ENCODE assay signal across 8 mouse cellular contexts in genomic region chr6:137754056-137754856, GRCm38 (mm10). TPM values are rescaled to one million over a fixed set of nuclear protein-coding genes. Genes with fewer than 3 reads are reported as not detected.
DNase-seq lines count a peak whose midpoint lies in the region; ATAC-seq lines count a peak whose summit lies in the region.

TSS of gene Dera (plus strand) at chr6:137754546.

- peak within 1 kb of the TSS; percentile 71 for H3K4me3 ChIP-seq in embryonic facial prominence, embryonic 13.5 days
- peak within 1 kb of the TSS; percentile 83 for H3K4me3 ChIP-seq in liver, embryonic 12.5 days
- H3K4me3 ChIP-seq in stomach, embryonic 15.5 days (replicated peaks) = peak within 1 kb of the TSS; percentile 75

- no peaks in the 10 kb centered on the region for H3K9me3 ChIP-seq in embryonic facial prominence, embryonic 13.5 days
- no peaks in the 10 kb centered on the region for H3K9me3 ChIP-seq in liver, embryonic 12.5 days (replicated peaks)
- H3K9me3 ChIP-seq in stomach, embryonic 15.5 days = no peaks in the 10 kb centered on the region

- DNase-seq in A20 (ENCODE audit: low read depth, low spot score) = peak; percentile 94
- DNase-seq in adrenal gland, postnatal 25 days = peak; percentile 88
- DNase-seq in heart, adult 8-10 months (ENCODE audit: low spot score) = peak; percentile 75
- peak; percentile 94 to 95 for DNase-seq in kidney, adult 8-10 months
- DNase-seq in naive thymus-derived CD4-positive, alpha-beta T cell, adult 2 months (ENCODE audit: low read depth) = peak; percentile 90

- peaks cover 7% of the 10 kb centered on the region for H3K4me1 ChIP-seq in embryonic facial prominence, embryonic 13.5 days
- H3K4me1 ChIP-seq in liver, embryonic 12.5 days = peaks cover 22% of the 10 kb centered on the region
- H3K4me1 ChIP-seq in stomach, embryonic 15.5 days = 0 out of 2 replicates have a peak, but pooled peaks cover 4% of the 10 kb centered on the region

- peak within 1 kb of the TSS; percentile 75 for H3K4me2 ChIP-seq in embryonic facial prominence, embryonic 13.5 days
- peak within 1 kb of the TSS; percentile 76 for H3K4me2 ChIP-seq in liver, embryonic 12.5 days
- peak within 1 kb of the TSS; percentile 66 for H3K4me2 ChIP-seq in stomach, embryonic 15.5 days

- H3K36me3 ChIP-seq in embryonic facial prominence, embryonic 13.5 days = peaks cover 27% of the 10 kb centered on the region
- peaks cover 30% of the 10 kb centered on the region for H3K36me3 ChIP-seq in liver, embryonic 12.5 days
- H3K36me3 ChIP-seq in stomach, embryonic 15.5 days = 0 out of 2 replicates have a peak, but pooled peaks cover 10% of the 10 kb centered on the region

- no peak within 1 kb of the TSS for H3K27ac ChIP-seq in embryonic facial prominence, embryonic 13.5 days
- H3K27ac ChIP-seq in liver, embryonic 12.5 days = peak within 1 kb of the TSS; percentile 85
- peak within 1 kb of the TSS; percentile 60; the same call in 1 of the 2 replicates for H3K27ac ChIP-seq in stomach, embryonic 15.5 days

- WGBS in embryonic facial prominence, embryonic 13.5 days = 9% methylated on average over 26 of the region's 26 CpGs
- WGBS in liver, embryonic 12.5 days (ENCODE audit: insufficient replicate concordance) = 10% methylated on average over 26 of the region's 26 CpGs
- 13% methylated on average over 26 of the region's 26 CpGs for WGBS in stomach, embryonic 15.5 days

- peak within 1 kb of the TSS; percentile 78 for H3K9ac ChIP-seq in embryonic facial prominence, embryonic 13.5 days
- peak within 1 kb of the TSS; percentile 83 for H3K9ac ChIP-seq in liver, embryonic 12.5 days
- peak within 1 kb of the TSS; percentile 35; the same call in 1 of the 2 replicates for H3K9ac ChIP-seq in stomach, embryonic 15.5 days

- no peaks in the 10 kb centered on the region for H3K27me3 ChIP-seq in embryonic facial prominence, embryonic 13.5 days
- no peaks in the 10 kb centered on the region for H3K27me3 ChIP-seq in liver, embryonic 12.5 days (replicated peaks)
- H3K27me3 ChIP-seq in stomach, embryonic 15.5 days (replicated peaks) = no peaks in the 10 kb centered on the region

- ATAC-seq in embryonic facial prominence, embryonic 13.5 days (ENCODE audit: insufficient number of reproducible peaks, insufficient read depth, low FRiP score, low TSS enrichment, low read depth) = 0 out of 2 replicates have a peak, but pooled peaks have one; percentile 65
- peak; percentile 95 for ATAC-seq in liver, embryonic 12.5 days
- peak; percentile 94 for ATAC-seq in stomach, embryonic 15.5 days (ENCODE audit: insufficient read depth, low FRiP score, low read depth)

RNA-seq across cellular contexts. Expression of gene Dera, which starts in this region (rescaled TPM):
- 30.0 and 31.3 TPM in 2 replicates for total RNA-seq in adrenal gland, postnatal 25 days (2021)
- 48.4 and 49.2 TPM in 2 replicates for polyA plus RNA-seq in embryonic facial prominence, embryonic 13.5 days (2015; fragmentation: Nextera tagmentation; extraction: Ambion mirVana)
- 10 to 100 TPM in 1 of 4 experiments, 1 to 10 TPM in 3; 3.7 to 11.8 (median 5.5) TPM for total RNA-seq in heart, adult 8-10 months (2022)
- polyA plus RNA-seq in liver, embryonic 12.5 days (2016; fragmentation: Nextera tagmentation; extraction: Ambion mirVana) = 60.1 and 63.6 TPM in 2 replicates
- 62.2 and 72.9 TPM in 2 replicates for polyA plus RNA-seq in stomach, embryonic 15.5 days (2015; fragmentation: Nextera tagmentation; extraction: Ambion mirVana)
